Mouse (Mus musculus) CD4-positive, CD25-positive, alpha-beta regulatory T cell (primary cell): ENCODE results near the gene Chst5. TPM values are rescaled to one million over a fixed set of nuclear protein-coding genes. Genes with fewer than 3 reads are reported as not detected.

Source experiments
- polyA plus RNA-seq: library from polyadenylated mRNA; unstranded; fragments of 100-300 nt; shearing (Covaris generic); gene quantifications from one replicate; pipeline ENCODE4 v1.2.1, GENCODE M21; 2017

Chst5 gene
- not detected for polyA plus RNA-seq

GRCm38 (mm10) chr8:111909621-111910450, at the start of gene Chst5:
Gene Chst5 (minus strand): TSS chr8:111910447.

GRCm38 (mm10) chr8:111940171-111941100, 30.2 kb upstream of the Chst5 start, which contains the start of gene Gabarapl2:
Gene Gabarapl2 (plus strand): TSS chr8:111940703.

GRCm38 (mm10) chr8:111933348-111934076, 23.3 kb upstream of the Chst5 start, which contains the start of gene Tmem231:
Gene Tmem231 (minus strand): TSS chr8:111933881.

GRCm38 (mm10) chr8:111876355-111876948, 33.8 kb downstream of the Chst5 start, which contains the start of gene Tmem170:
Gene Tmem170 (minus strand): TSS chr8:111876750.

GRCm38 (mm10) chr8:111853861-111854501, 56.3 kb downstream of the Chst5 start, which contains the start of gene Cfdp1:
Gene Cfdp1 (minus strand): TSS chr8:111854291.

Other genes starting within 250 kb of the Chst5 start
- not detected for gene Ctrb1, start 219.4 kb downstream of the Chst5 start, polyA plus RNA-seq
- 0.32 TPM for gene Bcar1, start 166.6 kb downstream of the Chst5 start, polyA plus RNA-seq
- 113 TPM for gene Cfdp1, start 56.2 kb downstream of the Chst5 start, polyA plus RNA-seq
- 0.96 TPM for gene Tmem170, start 33.7 kb downstream of the Chst5 start, polyA plus RNA-seq
- 2.2 TPM for gene Tmem231, start 23.4 kb upstream of the Chst5 start, polyA plus RNA-seq
- gene Gabarapl2, start 30.3 kb upstream of the Chst5 start, polyA plus RNA-seq = 279 TPM
- gene Adat1, start 81.9 kb upstream of the Chst5 start, polyA plus RNA-seq = 9.7 TPM
- 100 TPM for gene Kars, start 100.9 kb upstream of the Chst5 start, polyA plus RNA-seq
- 32.7 TPM for gene Terf2ip, start 101.0 kb upstream of the Chst5 start, polyA plus RNA-seq
- gene Gm6793, start 104.6 kb upstream of the Chst5 start, polyA plus RNA-seq = 2.1 TPM